Mouse (Mus musculus) liver, embryonic 14.5 days (tissue): ENCODE results near the gene Stard13. TPM values are rescaled to one million over a fixed set of nuclear protein-coding genes. Genes with fewer than 3 reads are reported as not detected.

Source experiments
- ATAC-seq: fragments of 200-750 bp; cut with Nextera tagmentation; 2 replicates; pipeline ENCODE4 v1.8.0; 2017; ENCODE audit warnings: moderate number of reproducible peaks, mild to moderate bottlenecking, moderate library complexity; ENCODE audit not compliant: insufficient read depth
- DNase-seq, 3 experiments: peaks; one replicate each; pipeline ENCODE4 v3.0.0-alpha.2; 2012 to 2013; ENCODE audit warnings: low read depth in 3 of 3, low spot score in 3 of 3
- H3K27ac ChIP-seq: fragments of 300-500 bp; sonication (generic); 2 replicates; pipeline ENCODE4 v1.5.1; 2014; ENCODE audit warnings: moderate library complexity, mild to moderate bottlenecking, control low read depth, inconsistent platforms
- H3K27me3 ChIP-seq: fragments of 300-500 bp; sonication (generic); 2 replicates; pipeline ENCODE4 v1.6.1; 2014; ENCODE audit warnings: mild to moderate bottlenecking, low read length, moderate library complexity; ENCODE audit not compliant: control insufficient read depth, insufficient read depth
- H3K36me3 ChIP-seq: fragments of 300-500 bp; sonication (generic); replicated peaks from 2 replicates; pipeline ENCODE4 v1.6.1; 2014; ENCODE audit warnings: low read depth; ENCODE audit not compliant: control insufficient read depth, insufficient read depth
- H3K4me1 ChIP-seq, 2 experiments: fragments of 200-500 bp in 1 of 2; fragments of 300-500 bp in 1 of 2; sonication (generic) in 1 of 2; replicated peaks; 2 replicates each; pipeline ENCODE4 v1.6.1; 2012 to 2014; ENCODE audit warnings: antibody characterized with exemption in 1 of 2, inconsistent platforms in 1 of 2, low read length in 1 of 2; ENCODE audit not compliant: control insufficient read depth in 2 of 2, insufficient read depth in 2 of 2
- H3K4me2 ChIP-seq: fragments of 300-500 bp; sonication (generic); 2 replicates; pipeline ENCODE4 v1.6.1; 2014; ENCODE audit warnings: low read depth, mild to moderate bottlenecking, control low read depth, moderate library complexity
- H3K4me3 ChIP-seq, 2 experiments: fragments of 200-500 bp in 1 of 2; fragments of 300-500 bp in 1 of 2; sonication (generic) in 1 of 2; 2 replicates each; pipeline ENCODE4 v1.5.1; 2012 to 2014; ENCODE audit warnings: low read depth in 2 of 2, low read length in 2 of 2, mild to moderate bottlenecking in 2 of 2, control low read depth in 1 of 2, inconsistent platforms in 1 of 2, moderate library complexity in 1 of 2; ENCODE audit not compliant: insufficient read depth in 1 of 2
- H3K9ac ChIP-seq: fragments of 300-500 bp; sonication (generic); replicated peaks from 2 replicates; pipeline ENCODE4 v1.6.1; 2014; ENCODE audit warnings: mild to moderate bottlenecking, control low read depth, moderate library complexity
- H3K9me3 ChIP-seq: fragments of 300-500 bp; sonication (generic); 2 replicates; pipeline ENCODE4 v1.6.1; 2016; ENCODE audit warnings: low read length, mixed read lengths; ENCODE audit not compliant: control insufficient read depth
- CTCF ChIP-seq: IDR thresholded peaks from 2 replicates; pipeline ENCODE4 v1.5.1; 2016; ENCODE audit warnings: antibody characterized with exemption, low read depth, control low read depth
- EP300 ChIP-seq: IDR thresholded peaks from 2 replicates; pipeline ENCODE4 v1.6.1; 2016; ENCODE audit warnings: antibody characterized with exemption, low read depth
- WGBS: fragments of 180-500 bp; shearing (Covaris S2); extraction: QIAGEN DNeasy Blood & Tissue Kit; methylation state at CpG from one replicate; pipeline ENCODE4 v1.1.7; 2014; ENCODE audit not compliant: insufficient replicate concordance; 5-methylcytosine and 5-hydroxymethylcytosine counted together
- polyA plus RNA-seq, 2 experiments: library from polyadenylated mRNA; depleted of rRNA in 1 of 2; stranded (reverse) in 1 of 2; unstranded in 1 of 2; fragments of >200 nt; fragmentation: Nextera tagmentation in 1 of 2; extraction: Ambion mirVana in 1 of 2; gene quantifications; 2 replicates each; pipeline versions ENCODE4 v1.2.1 to v1.2.3; 2012 to 2014

The Stard13 gene
- polyA plus RNA-seq, 2 experiments: 0.56 to 1.1 TPM

DNA sequence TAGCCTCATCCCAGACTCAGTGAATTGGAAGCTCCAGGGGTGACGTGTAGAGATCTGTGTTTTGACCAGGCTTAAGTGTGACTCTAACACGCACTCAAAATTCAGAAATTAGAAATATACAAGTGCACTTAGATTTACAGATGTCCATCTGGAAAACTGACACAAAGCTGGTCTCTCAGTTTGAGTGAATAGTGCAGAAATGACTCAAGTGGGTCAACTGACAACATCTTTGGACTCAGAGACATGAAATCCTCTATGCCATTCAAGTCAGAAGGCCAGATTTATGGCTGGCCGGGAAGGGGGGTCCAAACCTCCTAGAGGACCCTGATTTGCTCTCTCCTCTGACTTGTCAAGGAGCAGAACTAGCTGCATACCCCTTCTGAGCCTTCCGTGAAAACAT, 85.6 kb downstream of the Stard13 start:
- Histone ChIP-seq H3K4me2 (no peak overlapping the region), H3K4me3 (no peak overlapping the region), H3K9ac (no peak overlapping the region), H3K27ac (no peak overlapping the region), H3K4me1 (no peaks in the 10 kb centered on the region; a peak in 1 of 4 replicates), H3K27me3 (no peaks in the 10 kb centered on the region), H3K36me3 (no peaks in the 10 kb centered on the region), H3K9me3 (no peaks in the 10 kb centered on the region)
- WGBS: 63% methylated on average over 4 of the region's 4 CpGs
- TF ChIP-seq EP300 (no peak), CTCF (no peak)
- DNase-seq: no peak
- no peak for ATAC-seq

DNA sequence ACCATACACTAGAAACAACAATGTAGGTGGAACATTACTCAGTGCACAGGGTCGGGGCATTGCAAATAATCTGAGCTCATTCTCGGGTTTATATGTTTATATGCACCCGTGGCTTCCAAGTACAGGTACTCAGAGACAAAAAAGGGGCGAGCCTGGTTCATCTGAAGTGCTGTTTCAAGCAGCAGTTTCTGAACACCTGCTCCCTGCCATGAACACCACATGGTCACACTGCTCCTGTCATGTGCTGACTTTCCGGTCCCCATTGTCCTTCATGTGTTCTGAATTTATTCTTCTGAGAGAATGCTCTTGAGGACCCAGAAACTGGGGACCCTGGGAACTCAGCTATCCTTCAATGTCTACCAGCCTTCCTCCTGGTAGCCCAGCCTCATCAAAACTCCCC, 87.8 kb downstream of the Stard13 start:
- H3K9ac ChIP-seq: no peak overlapping the region
- ATAC-seq (no peak), DNase-seq (no peak)
- H3K36me3 ChIP-seq: no peaks in the 10 kb centered on the region
- 46% methylated on average over 5 of the region's 5 CpGs for whole genome bisulfite sequencing
- H3K4me2 ChIP-seq: no peak overlapping the region
- H3K4me1 ChIP-seq: peaks cover 0 to 3% of the 10 kb centered on the region in 2 experiments; a peak in 2 of 4 replicates
- no peak for TF ChIP-seq CTCF
- no peak for TF ChIP-seq EP300
- H3K27ac ChIP-seq: no peak overlapping the region
- no peaks in the 10 kb centered on the region for H3K27me3 ChIP-seq
- H3K4me3 ChIP-seq: no peak overlapping the region
- no peaks in the 10 kb centered on the region for H3K9me3 ChIP-seq

DNA sequence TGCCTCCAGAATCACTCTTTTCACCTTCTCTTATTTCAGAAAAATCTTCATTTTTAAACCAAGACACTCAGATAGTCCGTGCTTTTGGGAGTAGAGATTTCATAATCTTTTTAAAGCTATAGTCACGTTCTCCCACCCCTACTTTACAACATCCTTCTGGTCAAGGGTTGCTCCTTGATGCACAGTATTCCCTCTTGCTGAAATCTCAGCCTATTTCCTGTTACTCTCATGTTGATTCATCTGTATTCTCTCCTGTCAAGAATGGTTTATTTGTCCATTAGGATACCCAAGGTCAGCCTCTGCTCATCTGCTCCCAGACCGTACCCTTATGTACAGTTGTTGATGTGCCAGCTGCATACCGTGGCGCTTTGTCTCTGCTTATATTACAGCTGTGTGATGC, 89.7 kb downstream of the Stard13 start:
- H3K4me2 ChIP-seq: no peak overlapping the region
- H3K4me3 ChIP-seq: no peak overlapping the region
- DNase-seq (no peak), ATAC-seq (no peak)
- WGBS: 58% methylated on average over 5 of the region's 5 CpGs
- H3K27me3 ChIP-seq: no peaks in the 10 kb centered on the region
- no peak overlapping the region for H3K9ac ChIP-seq
- H3K36me3 ChIP-seq: no peaks in the 10 kb centered on the region
- H3K4me1 ChIP-seq: peaks cover 0 to 3% of the 10 kb centered on the region in 2 experiments; a peak in 2 of 4 replicates
- no peaks in the 10 kb centered on the region for H3K9me3 ChIP-seq
- no peak for TF ChIP-seq CTCF
- H3K27ac ChIP-seq: no peak overlapping the region

DNA sequence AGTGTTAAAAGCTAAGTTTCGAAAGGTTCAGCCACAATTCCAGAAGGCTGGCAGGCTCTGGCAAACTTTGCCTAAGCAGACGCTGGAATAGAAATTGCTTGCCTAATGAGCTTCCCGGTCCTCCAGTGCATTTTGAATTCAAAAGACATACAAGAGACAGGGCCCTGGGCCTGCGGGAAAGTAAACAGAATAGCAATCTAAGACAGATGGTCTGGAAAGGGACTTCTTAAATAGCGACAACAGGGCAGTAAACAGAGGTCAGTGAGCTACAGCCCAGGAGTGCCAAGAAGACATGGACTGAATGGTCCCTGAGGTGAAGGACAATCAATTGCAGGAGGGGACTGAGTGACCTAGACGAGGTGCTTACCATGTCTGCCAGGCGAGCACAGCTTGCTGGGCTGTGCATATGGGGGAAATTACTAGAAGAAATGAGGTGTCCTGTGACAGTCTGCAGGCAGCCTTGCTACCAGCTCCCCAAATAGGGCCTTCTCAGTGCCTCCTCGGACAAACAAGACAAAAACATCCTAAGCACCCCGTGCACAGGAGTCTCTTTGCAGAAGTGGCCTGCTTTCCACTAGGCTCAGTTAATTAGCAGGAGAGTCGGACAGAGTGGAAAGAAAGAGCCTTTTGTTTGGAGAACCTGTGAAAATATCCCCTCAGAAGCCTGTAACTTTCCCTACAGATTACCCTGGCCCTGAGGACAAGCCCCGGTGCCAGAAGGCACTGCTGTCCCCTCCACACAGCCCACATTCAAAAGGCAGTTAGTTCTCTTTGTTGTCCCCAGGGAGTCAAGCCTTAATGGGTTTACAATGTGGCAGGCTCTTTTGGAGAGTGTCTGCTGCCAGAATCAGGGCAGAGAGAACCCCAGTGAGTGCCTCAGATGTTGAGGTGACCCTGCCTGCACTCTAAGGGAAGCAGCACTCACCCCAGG, 90.7 kb downstream of the Stard13 start:
- H3K27ac ChIP-seq: no peak overlapping the region; the same call in 1 of the 2 replicates
- DNase-seq: no peak
- WGBS: 41% methylated on average over 11 of the region's 11 CpGs

DNA sequence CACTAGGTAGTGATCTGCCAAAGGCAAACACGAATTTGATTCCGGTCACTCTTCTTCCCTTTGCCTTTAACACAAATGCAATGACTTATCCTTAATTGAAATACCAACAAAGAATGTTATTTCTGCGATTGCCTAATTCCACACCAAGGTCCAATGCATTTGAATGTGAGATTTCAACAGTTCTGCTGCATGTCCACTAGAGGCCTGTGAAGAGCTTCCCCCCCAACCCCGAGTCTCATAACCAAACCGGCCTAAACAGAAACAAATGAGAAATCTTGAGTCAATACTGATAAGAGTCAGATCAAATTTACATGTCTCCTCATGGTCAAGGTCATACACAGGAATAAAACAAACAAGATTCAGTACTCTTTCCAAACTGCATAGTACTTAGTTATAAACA, 91.4 kb downstream of the Stard13 start:
- DNase-seq: peak in 1 of 3 experiments; percentile 14
- TF ChIP-seq EP300 (no peak), CTCF (peak; percentile 50)
- peaks cover 0 to 4% of the 10 kb centered on the region in 2 experiments; a peak in 2 of 4 replicates for H3K4me1 ChIP-seq
- no peak overlapping the region for H3K4me2 ChIP-seq
- ATAC-seq: no peak; the same call in 1 of the 2 replicates
- no peak overlapping the region for H3K27ac ChIP-seq
- WGBS: 33% methylated on average over 5 of the region's 5 CpGs
- H3K27me3 ChIP-seq: no peaks in the 10 kb centered on the region
- no peak overlapping the region for H3K9ac ChIP-seq
- H3K36me3 ChIP-seq: no peaks in the 10 kb centered on the region
- no peak overlapping the region for H3K4me3 ChIP-seq
- no peaks in the 10 kb centered on the region for H3K9me3 ChIP-seq

More for the DNA sequence above, 90.7 kb downstream of the Stard13 start:
- H3K9ac ChIP-seq: no peak overlapping the region
- H3K4me3 ChIP-seq: no peak overlapping the region
- no peaks in the 10 kb centered on the region for H3K27me3 ChIP-seq
- no peak for TF ChIP-seq CTCF
- no peak for TF ChIP-seq EP300
- no peaks in the 10 kb centered on the region for H3K36me3 ChIP-seq
- H3K9me3 ChIP-seq: no peaks in the 10 kb centered on the region
- H3K4me2 ChIP-seq: no peak overlapping the region
- peak; percentile 15; the same call in 1 of the 2 replicates for ATAC-seq
- peaks cover 0 to 4% of the 10 kb centered on the region in 2 experiments; a peak in 2 of 4 replicates for H3K4me1 ChIP-seq
